Mouse (Mus musculus) gastrocnemius, postnatal 14 days (tissue): ENCODE data around the gene Tm6sf1. TPM values are rescaled to one million over a fixed set of nuclear protein-coding genes. Genes with fewer than 3 reads are reported as not detected.
"Not testable (repeated sequence)": the region's sequence is repeated elsewhere in the genome, so short reads cannot be mapped to it uniquely, and the experiment has no call there.

Source experiments
- DNase-seq: peaks from one replicate; pipeline ENCODE4 v3.0.0; 2021; ENCODE audit warnings: mixed read lengths
- intact Hi-C: fragments of 180-260 bp; cut with DNase I; formaldehyde crosslinking; loops from one replicate; pipeline ENCODE4 v1.15.1; 2025; ENCODE audit warnings: low total_unique reads
- long read RNA-seq, 2 experiments: library from polyadenylated mRNA; stranded (forward); transcript quantifications; one replicate each; pipeline ENCODE4 v2.0.0; 2021
- total RNA-seq, 2 experiments: library from RNA; stranded (reverse); gene quantifications; 2 replicates each; pipeline ENCODE4 v1.2.3; 2021

Tm6sf1 gene
- total RNA-seq: 10 to 100 TPM; 32.9 to 43.5 TPM
- long read RNA-seq, experiment 1, transcript Tm6sf1-201 (10 exons, 2,226 nt): major isoform, 29 of 39 reads
- long read RNA-seq, experiment 1, partial matches to known transcripts: 1 of 39 reads
- long read RNA-seq, experiment 1, other reads (novel, unspliced or antisense): 8 of 39 reads
- long read RNA-seq, experiment 2, transcript Tm6sf1-201 (10 exons, 2,226 nt): major isoform, 41 of 55 reads
- long read RNA-seq, experiment 2, partial matches to known transcripts: 0 of 55 reads
- long read RNA-seq, experiment 2, other reads (novel, unspliced or antisense): 14 of 55 reads

DNA sequence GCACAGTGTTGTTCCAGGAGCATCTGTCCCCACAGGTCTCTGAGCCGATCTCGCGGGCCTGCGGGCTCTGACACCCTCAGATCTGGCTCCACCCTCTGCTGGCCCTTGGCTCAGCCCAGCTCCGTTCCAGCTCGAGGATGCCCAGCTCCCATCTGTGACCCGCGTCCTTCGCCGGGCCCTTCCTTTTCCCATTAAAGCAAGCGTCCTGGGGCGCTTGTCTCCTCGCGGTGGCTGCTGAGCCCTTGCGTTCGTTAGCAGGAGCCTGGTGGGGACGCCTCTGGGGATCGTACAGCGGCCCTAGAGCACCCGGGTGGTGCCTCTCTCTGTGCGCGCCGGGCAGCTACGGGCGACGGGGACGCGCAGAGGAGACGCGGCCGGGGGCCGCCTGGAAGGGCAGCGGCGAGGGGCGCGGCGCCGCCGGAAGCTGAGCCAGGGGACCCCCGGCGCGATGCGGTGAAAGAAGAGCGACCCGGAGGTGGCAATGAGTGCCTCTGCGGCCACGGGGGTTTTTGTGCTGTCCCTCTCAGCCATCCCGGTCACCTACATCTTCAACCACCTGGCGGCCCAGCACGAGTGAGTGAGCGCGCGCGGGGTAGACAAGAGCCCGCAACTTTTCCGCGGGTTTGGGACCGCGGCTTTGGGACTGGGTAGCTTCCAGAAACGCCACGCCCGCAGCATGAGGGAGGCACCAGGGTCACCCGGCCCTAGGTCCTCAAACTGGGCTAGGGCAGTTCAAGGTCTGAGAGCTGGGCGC lies at the start of gene Tm6sf1:
TSS of gene Tm6sf1 (plus strand) at position 34 of the 754 bp plus-strand sequence.
- intact Hi-C loops: no loop called here
- peak; percentile 68 for DNase-seq

DNA sequence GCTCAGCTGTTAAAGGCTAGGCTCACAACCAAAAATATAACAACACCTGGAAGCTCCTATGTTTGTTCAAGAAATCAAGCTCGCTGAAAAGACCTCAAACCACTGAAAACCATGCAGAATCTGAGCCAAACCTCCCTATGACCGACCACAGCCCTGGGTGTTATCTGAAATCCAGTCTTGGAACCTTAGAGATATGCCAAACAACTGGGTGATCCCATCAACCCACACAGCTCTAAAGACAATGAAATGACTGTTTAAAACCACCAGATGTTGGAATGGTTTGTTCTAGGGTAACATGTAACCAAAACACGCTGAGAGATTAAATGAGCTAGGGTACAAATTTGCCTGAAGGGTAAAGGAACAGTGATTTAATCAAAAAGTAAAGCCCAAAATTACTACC lies 33.9 kb upstream of the Tm6sf1 start:
- intact Hi-C loops: no loop called here
- no peak for DNase-seq

DNA sequence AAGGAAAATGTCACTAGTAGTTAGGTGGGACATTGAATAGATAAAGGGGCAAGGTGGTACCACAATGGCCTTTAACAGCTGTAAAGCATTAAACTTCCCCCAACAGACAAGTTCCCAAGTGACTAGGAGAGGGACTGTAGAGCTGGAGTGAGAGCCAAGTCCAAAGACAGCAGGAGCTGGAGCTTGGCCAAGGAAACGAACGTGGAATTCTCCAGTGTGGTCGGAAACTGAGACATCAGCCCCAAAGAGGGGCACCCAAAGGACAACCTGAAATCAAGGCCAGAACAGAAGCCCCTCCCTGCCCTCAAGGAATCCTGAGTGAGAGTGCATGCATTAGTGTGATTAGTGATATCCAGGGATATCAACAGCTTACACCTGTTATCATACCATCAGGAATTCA lies 33.4 kb upstream of the Tm6sf1 start:
- intact Hi-C loops: no loop called here
- no peak for DNase-seq

DNA sequence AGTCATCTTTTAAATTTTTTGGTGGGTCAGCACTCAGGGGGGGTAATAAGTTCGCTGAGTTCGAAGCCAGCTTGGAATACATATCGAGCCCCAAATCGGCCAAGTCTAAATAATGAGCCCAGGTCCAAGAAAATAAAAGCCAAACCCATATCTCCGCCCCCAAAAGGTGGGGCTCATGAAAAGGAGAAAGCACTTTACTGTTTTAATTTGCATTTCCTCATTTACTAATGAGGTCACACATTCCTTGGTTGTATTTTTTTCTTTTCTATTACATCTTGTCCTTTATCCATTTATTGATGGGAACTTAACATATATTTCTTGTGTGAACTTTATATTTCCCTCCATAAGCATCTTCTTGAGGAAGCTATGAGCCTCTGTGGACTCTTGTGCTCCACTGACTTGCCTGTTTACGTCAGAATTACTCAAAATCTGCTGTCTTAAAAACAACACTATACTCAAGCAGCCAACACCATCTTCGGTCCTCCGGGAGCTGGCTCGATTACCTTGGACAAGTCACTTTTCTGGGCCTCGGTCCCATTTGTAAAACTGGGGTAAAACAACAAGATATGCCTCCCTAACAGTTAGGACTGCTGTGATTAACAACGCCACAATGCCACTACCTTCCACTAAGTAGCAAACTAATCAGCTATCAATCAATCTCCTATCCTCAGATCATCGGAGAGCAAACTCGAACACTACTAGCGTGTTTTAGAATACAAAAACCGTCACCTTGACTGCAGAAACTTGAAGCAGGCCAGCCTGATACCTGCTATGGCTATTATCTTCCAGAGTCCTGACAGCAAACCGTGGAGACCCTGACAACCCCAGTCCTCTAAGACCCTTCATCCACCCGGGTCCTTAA lies 30.8 kb upstream of the Tm6sf1 start:
- intact Hi-C loops: no loop called here

DNA sequence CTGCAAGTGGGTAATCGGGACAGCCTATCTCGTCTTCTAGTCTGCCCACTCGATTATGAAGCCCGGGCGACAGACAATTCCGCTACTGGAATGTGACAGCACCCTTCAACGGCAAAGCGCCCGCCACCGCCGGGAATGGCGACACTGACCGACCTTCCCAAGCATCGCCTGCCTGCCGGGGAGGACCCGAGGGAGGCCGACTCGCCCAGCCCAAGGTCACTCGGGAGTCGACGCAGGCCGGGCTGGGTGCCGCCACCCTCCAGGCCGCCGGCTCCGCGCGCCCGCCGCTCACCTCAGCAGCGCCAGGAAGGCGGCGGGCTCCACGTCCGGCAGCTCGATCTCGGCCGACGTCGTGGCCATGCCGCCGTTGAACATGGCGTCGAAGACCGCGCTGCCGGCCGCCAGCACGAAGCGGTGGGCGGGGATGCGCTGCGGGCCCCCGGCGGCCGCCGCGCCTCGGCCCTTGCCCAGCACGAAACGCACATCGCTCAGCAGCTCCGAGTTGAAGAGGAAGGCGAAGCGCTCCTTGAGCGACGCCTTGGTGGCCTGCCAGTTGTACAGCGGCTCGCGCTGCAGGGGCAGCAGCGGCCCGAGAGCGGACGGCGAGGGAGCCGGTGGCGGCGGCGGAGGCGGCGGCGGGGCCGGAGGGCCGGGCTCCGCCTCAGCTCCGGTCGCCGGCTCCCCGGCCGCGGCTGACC lies 30.0 kb upstream of the Tm6sf1 start:
- DNase-seq: peak; percentile 60
- intact Hi-C loops: no loop called here

More for the DNA sequence above, 30.8 kb upstream of the Tm6sf1 start:
- no peak for DNase-seq

DNA sequence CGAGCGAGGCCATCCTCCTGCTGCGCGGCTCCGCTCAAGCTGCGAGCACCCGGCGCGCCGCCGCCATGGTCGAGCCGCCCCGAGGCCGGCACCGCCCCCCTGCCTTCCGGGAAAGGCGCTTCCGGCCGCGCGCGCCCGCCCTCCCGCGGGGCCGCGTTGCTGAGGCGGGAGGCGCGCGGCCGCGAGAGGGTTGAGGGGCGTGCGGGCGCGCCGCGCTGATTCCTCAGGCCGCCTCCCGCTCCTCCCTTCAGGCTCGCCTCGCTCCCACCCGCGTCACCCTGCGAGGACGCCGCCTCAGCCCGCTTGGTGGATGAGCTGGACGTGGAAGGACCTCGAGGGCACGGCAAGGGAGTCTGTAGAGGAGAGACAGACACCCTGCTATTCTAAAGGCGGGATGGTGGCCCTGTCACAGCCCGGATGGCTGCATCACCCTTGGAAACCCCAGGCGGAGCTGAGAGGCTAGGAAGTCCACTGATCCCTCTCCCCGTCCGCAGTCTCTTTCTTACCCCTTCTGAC lies 29.4 kb upstream of the Tm6sf1 start, which contains the start of gene Btbd1:
TSS of gene Btbd1 (minus strand) at position 53 of the 516 bp plus-strand sequence.
- intact Hi-C loops: no loop called here
- DNase-seq: peak; percentile 89

DNA sequence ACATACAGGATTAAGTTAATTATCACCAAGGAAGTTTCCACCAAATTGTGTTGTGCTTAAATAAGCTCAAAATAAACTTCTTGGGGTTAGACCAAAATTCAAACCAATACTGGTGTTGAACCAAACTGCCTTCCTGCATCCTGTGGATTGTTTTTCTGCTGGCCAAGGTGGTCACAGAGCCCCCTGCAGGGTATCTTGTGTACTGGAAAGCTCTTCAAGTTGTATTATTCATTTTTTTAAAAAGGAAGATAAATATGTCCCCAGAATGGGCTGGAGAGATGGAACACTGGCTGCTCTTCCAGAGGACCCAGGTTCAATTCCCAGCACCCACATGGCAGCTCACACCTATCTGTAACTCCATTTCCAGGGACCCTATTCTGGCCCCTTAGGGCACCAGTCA lies 24.0 kb upstream of the Tm6sf1 start:
- intact Hi-C loops: no loop called here

DNA sequence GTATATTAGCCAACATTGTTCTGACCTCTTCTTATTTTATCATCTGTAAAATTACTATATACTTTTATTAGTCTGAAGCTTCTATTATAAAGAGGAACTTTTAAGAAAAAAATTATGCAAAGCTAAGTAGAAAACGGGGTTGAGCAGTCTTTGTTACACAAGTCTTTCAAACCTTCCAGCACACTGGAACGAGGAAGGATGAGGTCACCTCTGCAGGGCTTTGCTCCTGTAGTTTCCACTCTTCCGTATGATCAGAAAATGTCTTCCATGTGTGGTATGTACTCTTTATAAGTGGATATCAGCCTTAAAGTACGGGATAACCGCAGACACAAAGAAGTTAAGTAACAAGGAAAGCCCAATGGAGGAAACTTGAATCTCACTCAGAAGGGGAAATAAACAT lies 23.4 kb upstream of the Tm6sf1 start:
- intact Hi-C loops: no loop called here
- DNase-seq: no peak

More for the DNA sequence above, 24.0 kb upstream of the Tm6sf1 start:
- no peak for DNase-seq

DNA sequence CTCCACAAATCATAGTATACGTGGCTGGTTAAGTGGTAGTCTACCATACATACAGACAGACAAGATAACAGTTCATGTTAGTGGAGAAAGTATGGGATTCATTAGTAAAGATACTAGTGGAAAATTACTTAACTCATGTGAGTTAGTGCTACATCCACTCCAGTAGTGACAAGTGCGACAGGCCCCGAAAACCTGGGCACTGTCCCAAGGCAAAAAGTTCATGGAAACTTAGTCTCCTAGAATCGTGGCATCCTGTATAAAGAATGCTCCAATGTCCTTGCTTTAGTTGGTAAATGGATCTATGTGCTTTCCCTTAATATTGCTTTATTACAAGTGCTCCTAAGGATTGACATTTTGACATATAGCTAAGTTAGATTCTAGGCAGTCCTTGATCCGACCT lies 21.0 kb upstream of the Tm6sf1 start:
- intact Hi-C loops, DNase-seq: not testable (repeated sequence)

DNA sequence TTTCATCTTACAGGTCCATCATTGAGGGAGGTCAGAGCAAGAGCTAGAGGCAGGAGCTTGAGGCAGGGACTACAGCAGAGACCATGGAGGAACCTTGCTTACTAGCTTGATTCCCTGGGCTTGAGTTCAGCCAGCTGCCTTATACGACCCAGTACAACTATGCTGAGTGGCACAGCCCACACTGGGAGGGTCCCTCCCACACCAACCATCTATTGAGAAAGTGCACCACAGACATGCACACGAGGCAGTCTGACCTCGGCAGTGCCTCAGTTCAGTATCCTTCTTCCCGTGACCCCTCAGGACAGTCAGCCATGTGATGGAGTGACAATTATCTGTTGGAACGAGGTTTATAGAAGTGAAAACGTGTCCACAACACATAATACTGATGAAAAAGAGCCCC lies 19.1 kb upstream of the Tm6sf1 start:
- no peak for DNase-seq
- intact Hi-C loops: no loop called here

DNA sequence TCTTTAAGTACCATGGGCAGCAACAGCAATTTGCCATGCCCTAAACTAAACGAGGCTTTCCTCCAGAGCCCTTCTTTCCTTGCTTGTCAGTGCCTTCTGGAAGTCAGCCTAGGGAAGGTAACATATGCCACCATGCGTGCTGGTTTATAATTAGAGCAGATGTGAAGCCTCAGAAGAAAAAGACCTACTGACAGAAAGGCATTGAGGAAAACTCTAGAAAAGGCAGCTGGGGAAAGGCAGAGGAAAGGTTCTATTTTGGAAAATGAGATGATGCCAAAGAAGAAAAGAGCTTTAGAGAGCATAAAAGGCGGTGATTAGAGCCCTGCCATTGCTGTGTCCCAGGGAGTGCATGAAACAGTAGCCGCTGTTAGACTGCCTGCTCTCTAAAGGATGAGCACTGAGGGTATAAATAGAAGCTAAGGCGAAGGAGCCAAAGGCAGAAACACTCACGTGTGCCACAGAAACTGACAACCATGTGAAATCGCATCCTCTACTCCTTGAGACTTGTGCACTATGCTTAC lies 18.1 kb upstream of the Tm6sf1 start:
- no peak for DNase-seq
- intact Hi-C loops: no loop called here

DNA sequence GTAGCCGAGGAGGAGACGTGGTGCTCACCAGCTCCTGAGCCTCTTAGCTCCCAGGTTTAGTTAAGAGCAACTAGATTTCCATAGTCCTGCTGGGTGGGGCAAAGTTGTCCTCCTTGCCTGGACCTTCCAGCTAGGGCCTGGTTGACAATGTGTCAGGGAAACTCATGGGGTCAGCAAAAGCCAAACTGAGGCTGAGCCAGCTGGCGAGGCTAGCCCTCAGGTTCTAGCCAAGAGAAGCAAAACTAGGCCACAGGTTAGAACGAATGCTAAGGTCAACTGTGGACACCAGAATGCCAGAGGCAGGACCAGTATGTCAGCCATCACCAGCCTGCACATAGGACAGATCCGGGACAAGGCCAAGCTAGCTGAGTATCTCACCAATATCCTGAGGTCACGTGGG lies 17.4 kb upstream of the Tm6sf1 start:
- DNase-seq: peak; percentile 49
- intact Hi-C loops: no loop called here

DNA sequence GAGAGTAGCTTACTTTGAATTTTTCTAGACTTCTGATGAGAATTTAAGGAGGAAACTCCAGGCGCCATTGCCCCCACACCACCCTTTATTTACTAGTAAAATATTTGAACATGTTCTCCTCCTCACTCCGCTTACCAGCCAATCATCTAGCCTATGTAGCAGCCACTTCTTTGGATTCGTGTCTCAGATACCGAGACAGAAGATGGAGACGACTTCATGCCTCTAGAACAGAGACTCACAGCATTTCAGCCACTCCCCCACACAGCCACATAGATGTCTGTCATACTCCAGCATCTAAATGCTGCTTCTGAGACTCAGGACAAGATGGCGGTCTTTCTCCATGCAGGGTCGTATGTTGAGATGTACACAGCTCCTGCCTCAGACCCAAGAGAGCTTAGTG lies 16.7 kb upstream of the Tm6sf1 start:
- intact Hi-C loops: no loop called here
- DNase-seq: no peak

DNA sequence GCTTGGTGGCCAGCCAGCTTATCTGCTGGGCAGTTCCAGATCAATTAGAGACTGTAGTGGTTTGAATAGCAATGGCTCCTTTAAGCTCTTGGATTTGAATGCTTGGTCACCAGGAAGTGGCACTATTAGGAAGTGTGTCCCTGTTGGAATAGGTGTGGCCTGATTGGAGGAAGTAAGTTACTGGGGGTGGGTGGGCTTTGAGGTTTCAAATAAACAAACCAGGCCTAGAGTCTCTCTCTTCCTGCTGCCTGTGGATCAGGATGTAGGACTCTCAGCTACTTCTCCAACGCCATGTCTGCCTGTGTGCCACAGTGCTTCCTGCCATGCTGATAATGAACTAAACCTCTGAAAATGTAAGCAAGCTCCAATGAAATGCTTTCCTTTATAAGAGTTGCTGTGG lies 15.8 kb upstream of the Tm6sf1 start:
- DNase-seq: no peak
- intact Hi-C loops: no loop called here

DNA sequence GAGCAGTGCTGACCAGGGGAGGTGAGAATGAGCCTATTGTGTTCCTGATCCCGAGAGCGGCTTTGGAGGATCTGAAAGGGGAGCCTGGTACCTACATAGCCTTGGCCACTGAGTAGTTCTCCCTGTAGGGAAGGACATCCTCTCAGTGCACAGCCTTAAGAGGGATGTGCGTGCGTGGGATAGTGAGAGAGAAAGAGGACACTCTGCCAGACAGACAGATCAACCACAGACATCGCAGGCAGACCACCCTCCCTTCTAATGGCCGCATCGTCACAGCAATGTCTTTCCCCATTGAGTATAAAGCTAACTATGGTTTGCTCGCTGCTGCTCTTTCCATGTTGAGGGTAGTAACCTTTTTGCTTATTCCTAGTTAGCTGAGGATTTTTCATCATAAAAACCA lies 14.9 kb upstream of the Tm6sf1 start:
- no peak for DNase-seq
- intact Hi-C loops: no loop called here

DNA sequence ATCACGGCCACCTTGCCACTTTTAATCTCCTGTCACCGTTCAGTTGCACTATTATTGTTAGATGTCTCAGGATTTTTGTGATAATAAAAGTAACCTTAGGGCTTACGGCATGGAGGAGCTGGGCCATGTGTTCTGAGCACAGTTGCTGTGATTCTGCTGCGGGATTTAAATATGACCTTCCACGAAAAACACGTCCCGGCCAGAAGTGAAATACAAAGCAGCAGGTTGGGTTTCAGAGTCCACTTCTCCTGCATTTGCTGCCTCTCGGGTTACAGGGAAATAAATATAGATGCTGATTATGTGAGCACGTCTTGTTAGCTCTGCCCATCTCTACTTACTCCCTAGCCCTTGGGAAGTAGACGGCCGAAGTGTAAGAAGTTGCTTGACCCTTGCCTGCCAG lies 14.0 kb upstream of the Tm6sf1 start:
- DNase-seq: no peak
- intact Hi-C loops: no loop called here

DNA sequence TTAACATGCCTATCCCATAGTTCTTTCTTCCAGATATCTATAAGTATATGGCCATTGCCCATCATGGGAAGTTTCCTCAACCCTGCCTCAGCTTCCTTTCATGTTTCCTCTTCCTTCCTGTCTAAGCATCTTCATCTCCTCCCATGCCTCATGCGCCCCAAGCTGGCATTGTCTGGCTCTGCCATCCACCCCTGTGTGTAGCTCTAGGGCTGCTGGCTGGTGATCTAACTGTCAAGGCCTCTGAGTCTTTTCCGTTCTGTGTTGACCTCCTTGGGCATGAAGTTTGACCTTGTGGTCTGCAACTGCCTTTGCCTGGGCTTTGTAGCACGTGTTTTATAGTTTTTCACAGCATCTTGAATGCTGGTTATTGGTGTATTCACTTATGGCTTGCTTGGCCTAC lies 13.5 kb upstream of the Tm6sf1 start:
- no peak for DNase-seq
- intact Hi-C loops: no loop called here

DNA sequence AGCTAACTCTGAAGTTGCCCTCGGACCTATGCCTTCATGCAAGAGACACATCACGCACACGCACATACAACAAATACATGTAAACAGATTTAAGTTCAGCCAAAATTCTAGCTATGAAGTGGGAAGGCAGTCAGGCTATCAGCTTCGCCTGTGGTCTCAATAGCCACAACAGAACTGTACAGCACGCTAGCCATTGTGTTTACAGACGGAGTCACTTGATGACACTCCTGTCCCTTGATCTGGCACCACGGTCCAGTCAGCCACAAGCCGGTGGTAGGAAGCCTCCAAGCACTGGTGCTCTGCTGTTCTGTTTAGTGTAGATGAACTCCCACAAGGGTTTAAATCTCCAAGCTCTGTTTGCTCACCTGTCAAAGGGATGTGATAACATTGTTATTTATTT lies 12.8 kb upstream of the Tm6sf1 start:
- intact Hi-C loops: no loop called here
- DNase-seq: no peak

DNA sequence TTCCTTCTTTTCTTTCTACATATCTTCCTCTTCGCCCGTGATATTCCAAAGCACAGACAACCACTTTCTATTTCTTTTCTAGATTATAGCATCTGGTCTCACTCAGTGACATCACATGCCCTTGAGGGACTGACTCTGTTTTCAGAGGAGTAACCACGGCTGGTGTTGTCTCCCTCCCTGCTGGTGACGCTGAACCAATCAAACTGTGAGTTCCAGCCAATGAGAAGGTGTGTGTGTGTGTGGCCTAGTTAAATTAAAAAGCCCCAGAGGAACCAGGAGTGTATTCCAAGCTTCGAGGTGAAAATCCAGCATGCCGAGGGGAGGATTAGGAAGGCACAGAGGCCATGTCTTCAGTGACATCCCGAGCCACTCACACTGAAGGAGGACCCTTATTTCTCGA lies 11.8 kb upstream of the Tm6sf1 start:
- no peak for DNase-seq
- intact Hi-C loops: no loop called here
